Mouse (Mus musculus): Measurements from ENCODE around the gene Fstl1. TPM values are rescaled to one million over a fixed set of nuclear protein-coding genes. Genes with fewer than 3 reads are reported as not detected.

Fstl1 gene
- polyA plus RNA-seq, 1 experiment from 2014 or later = 85.6 TPM

DNA sequence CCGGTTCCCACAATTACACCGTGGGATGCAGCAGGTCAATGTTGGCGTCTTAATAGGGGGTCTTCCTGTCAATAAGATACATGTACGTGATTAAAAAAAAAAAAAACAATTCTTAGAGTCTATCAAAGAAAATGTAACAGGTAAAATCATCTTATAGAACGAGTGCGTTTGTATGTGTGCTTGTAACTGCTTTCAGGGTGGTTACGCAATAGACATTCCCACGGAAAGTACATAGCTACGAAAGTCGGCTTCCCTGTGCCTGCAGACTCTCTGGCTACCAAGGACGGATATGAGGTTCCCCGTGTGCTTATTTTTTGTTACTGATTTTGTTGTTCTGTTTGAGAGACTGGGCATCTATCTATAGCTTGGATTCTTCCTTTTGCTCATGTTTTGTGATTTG is 67.1 kb downstream of the Fstl1 start:
- Histone ChIP-seq H3K9ac (no peak overlapping the region), H3K4me1 (no peaks in the 10 kb centered on the region), H3K27ac (no peak overlapping the region), H3K36me3 (replicated peaks) (no peaks in the 10 kb centered on the region), H3K4me3 (no peak overlapping the region), H3K9me3 (no peaks in the 10 kb centered on the region), H3K4me2 (no peak overlapping the region), H3K27me3 (replicated peaks) (no peaks in the 10 kb centered on the region)
- ATAC-seq (replicated peaks) = no peak
- 90% methylated on average over 12 of the region's 12 CpGs for WGBS

- H3K27ac ChIP-seq = no peak overlapping the region
- H3K4me1 ChIP-seq = no peaks in the 10 kb centered on the region
- WGBS = 89% methylated on average over 7 of the region's 7 CpGs
- ATAC-seq (replicated peaks) = no peak
- no peak overlapping the region for H3K4me3 ChIP-seq
- H3K36me3 ChIP-seq (replicated peaks) = no peaks in the 10 kb centered on the region
- H3K27me3 ChIP-seq (replicated peaks) = no peaks in the 10 kb centered on the region
- H3K9ac ChIP-seq = no peak overlapping the region
- H3K9me3 ChIP-seq = no peaks in the 10 kb centered on the region
- H3K4me2 ChIP-seq = no peak overlapping the region
Observed at GRCm38 (mm10) chr16:37845202-37845925, 68.7 kb downstream of the Fstl1 start.

- Histone ChIP-seq H3K27me3 (replicated peaks) (no peaks in the 10 kb centered on the region), H3K4me1 (no peaks in the 10 kb centered on the region), H3K4me3 (no peak overlapping the region), H3K9me3 (no peaks in the 10 kb centered on the region), H3K4me2 (no peak overlapping the region), H3K9ac (no peak overlapping the region), H3K27ac (no peak overlapping the region), H3K36me3 (replicated peaks) (no peaks in the 10 kb centered on the region)
- ATAC-seq (replicated peaks) = no peak
- 91% methylated on average over 3 of the region's 3 CpGs for WGBS
Observed at GRCm38 (mm10) chr16:37847081-37847480, 70.4 kb downstream of the Fstl1 start.

- no peaks in the 10 kb centered on the region for H3K4me1 ChIP-seq
- ATAC-seq (replicated peaks) = no peak
- H3K4me3 ChIP-seq = no peak overlapping the region
- no peak overlapping the region for H3K9ac ChIP-seq
- no peaks in the 10 kb centered on the region for H3K9me3 ChIP-seq
- H3K27ac ChIP-seq = no peak overlapping the region
- no peaks in the 10 kb centered on the region for H3K27me3 ChIP-seq (replicated peaks)
- H3K4me2 ChIP-seq = no peak overlapping the region
- H3K36me3 ChIP-seq (replicated peaks) = no peaks in the 10 kb centered on the region
- 51% methylated on average over 5 of the region's 5 CpGs for WGBS
Observed at GRCm38 (mm10) chr16:37851366-37851765, 74.7 kb downstream of the Fstl1 start.

GRCm38 (mm10) chr16:37853279-37853678 is 76.6 kb downstream of the Fstl1 start:
- no peak overlapping the region for H3K4me3 ChIP-seq
- no peak overlapping the region for H3K4me2 ChIP-seq
- no peak overlapping the region for H3K9ac ChIP-seq
- H3K36me3 ChIP-seq (replicated peaks) = no peaks in the 10 kb centered on the region
- H3K9me3 ChIP-seq = no peaks in the 10 kb centered on the region
- H3K27ac ChIP-seq = no peak overlapping the region
- H3K4me1 ChIP-seq = no peaks in the 10 kb centered on the region
- ATAC-seq (replicated peaks) = no peak
- no peaks in the 10 kb centered on the region for H3K27me3 ChIP-seq (replicated peaks)
- 62% methylated on average over 9 of the region's 9 CpGs for WGBS

- WGBS = 73% methylated on average over 14 of the region's 14 CpGs
- no peaks in the 10 kb centered on the region for H3K4me1 ChIP-seq
Observed at GRCm38 (mm10) chr16:37854054-37854453, 77.4 kb downstream of the Fstl1 start.

GRCm38 (mm10) chr16:37854593-37854992 is 77.9 kb downstream of the Fstl1 start:
- no peak for ATAC-seq (replicated peaks)
- Histone ChIP-seq H3K9me3 (no peaks in the 10 kb centered on the region), H3K4me1 (no peaks in the 10 kb centered on the region), H3K4me2 (no peak overlapping the region), H3K27ac (no peak overlapping the region), H3K4me3 (no peak overlapping the region), H3K36me3 (replicated peaks) (no peaks in the 10 kb centered on the region), H3K9ac (no peak overlapping the region), H3K27me3 (replicated peaks) (no peaks in the 10 kb centered on the region)
- WGBS = 83% methylated on average over 5 of the region's 5 CpGs

More at GRCm38 (mm10) chr16:37854054-37854453, 77.4 kb downstream of the Fstl1 start:
- Histone ChIP-seq H3K9ac (no peak overlapping the region), H3K4me2 (no peak overlapping the region), H3K27ac (no peak overlapping the region), H3K36me3 (replicated peaks) (no peaks in the 10 kb centered on the region), H3K4me3 (no peak overlapping the region), H3K27me3 (replicated peaks) (no peaks in the 10 kb centered on the region), H3K9me3 (no peaks in the 10 kb centered on the region)
- no peak for ATAC-seq (replicated peaks)

DNA sequence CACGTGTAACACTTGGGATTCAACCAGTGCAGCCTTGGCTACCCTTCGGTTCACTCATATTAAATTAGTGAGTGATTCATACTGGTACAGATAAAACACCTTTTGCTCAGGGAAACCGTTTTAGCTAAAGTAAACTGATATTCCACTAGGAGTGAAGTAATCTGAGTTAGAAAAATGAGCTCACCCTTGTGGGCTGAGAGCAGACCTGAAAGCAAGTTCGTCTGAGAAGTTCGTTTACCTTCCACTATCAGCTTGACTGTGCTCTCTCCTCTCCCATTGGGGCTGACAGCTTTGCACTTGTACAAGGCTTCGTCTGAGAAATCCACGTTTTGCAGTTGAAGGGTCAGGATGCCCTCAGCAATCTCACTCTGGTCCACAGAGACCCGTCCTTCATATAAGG is 78.9 kb downstream of the Fstl1 start:
- no peak overlapping the region for H3K9ac ChIP-seq
- H3K9me3 ChIP-seq = no peaks in the 10 kb centered on the region
- H3K4me3 ChIP-seq = no peak overlapping the region
- no peak overlapping the region for H3K27ac ChIP-seq
- no peak overlapping the region for H3K4me2 ChIP-seq
- no peaks in the 10 kb centered on the region for H3K27me3 ChIP-seq (replicated peaks)
- H3K36me3 ChIP-seq (replicated peaks) = no peaks in the 10 kb centered on the region
- WGBS = 83% methylated on average over 8 of the region's 8 CpGs
- H3K4me1 ChIP-seq = no peaks in the 10 kb centered on the region
- no peak for ATAC-seq (replicated peaks)

- Histone ChIP-seq H3K4me1 (no peaks in the 10 kb centered on the region), H3K9ac (no peak overlapping the region), H3K4me2 (no peak overlapping the region), H3K36me3 (replicated peaks) (no peaks in the 10 kb centered on the region), H3K27me3 (replicated peaks) (no peaks in the 10 kb centered on the region), H3K9me3 (no peaks in the 10 kb centered on the region), H3K4me3 (no peak overlapping the region), H3K27ac (no peak overlapping the region)
- 74% methylated on average over 3 of the region's 3 CpGs for WGBS
- no peak for ATAC-seq (replicated peaks)
Observed at GRCm38 (mm10) chr16:37856327-37856726, 79.7 kb downstream of the Fstl1 start.

DNA sequence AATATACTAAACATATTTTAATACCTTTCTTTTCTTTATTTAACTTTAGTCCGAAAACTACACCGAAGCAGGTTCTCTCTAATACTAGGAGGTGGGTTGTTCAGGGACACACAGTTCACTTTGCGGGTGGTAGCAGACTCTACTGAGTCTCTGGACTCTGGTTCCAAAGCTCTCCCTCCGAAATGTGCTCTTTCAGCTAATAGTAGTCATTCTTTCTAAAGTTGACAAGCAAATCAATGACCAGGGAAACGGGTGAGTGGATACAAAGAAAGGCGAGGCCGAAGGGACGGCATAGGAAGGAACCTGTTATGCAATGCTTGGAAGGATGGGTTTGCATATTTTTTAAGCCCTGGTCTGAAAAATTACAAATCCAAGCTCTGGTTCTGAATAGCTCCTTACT is 80.8 kb downstream of the Fstl1 start:
- Histone ChIP-seq H3K4me2 (no peak overlapping the region), H3K27me3 (replicated peaks) (no peaks in the 10 kb centered on the region), H3K36me3 (replicated peaks) (no peaks in the 10 kb centered on the region), H3K4me3 (no peak overlapping the region), H3K27ac (no peak overlapping the region), H3K9ac (no peak overlapping the region), H3K4me1 (no peaks in the 10 kb centered on the region), H3K9me3 (no peaks in the 10 kb centered on the region)
- no peak for ATAC-seq (replicated peaks)
- 69% methylated on average over 8 of the region's 8 CpGs for WGBS

DNA sequence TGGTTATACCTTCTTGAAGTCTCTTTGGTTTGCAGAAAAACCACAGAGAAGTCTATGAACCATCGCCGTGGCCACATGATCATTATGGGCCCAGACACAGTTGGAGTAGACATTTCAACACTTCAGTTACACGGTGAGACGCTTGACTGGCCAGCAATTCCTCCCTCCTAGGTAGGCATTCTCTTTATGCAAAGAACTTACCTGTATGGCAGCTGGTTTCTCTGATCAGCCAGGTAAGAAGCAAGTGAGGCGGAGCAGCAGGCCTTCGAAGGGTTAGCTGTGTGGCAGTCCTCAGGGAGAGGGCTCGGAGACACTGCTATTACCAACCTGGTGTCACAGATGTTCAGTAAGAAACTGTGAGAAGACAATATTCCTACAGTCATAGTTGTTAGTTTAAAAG is 83.5 kb downstream of the Fstl1 start:
- H3K4me2 ChIP-seq = no peak overlapping the region
- no peak overlapping the region for H3K27ac ChIP-seq
- no peak overlapping the region for H3K4me3 ChIP-seq
- no peaks in the 10 kb centered on the region for H3K36me3 ChIP-seq (replicated peaks)
- H3K9me3 ChIP-seq = no peaks in the 10 kb centered on the region
- WGBS = 80% methylated on average over 7 of the region's 7 CpGs
- no peak overlapping the region for H3K9ac ChIP-seq
- no peaks in the 10 kb centered on the region for H3K4me1 ChIP-seq
- no peak for ATAC-seq (replicated peaks)
- no peaks in the 10 kb centered on the region for H3K27me3 ChIP-seq (replicated peaks)

- WGBS = 92% methylated on average over 7 of the region's 7 CpGs
- no peak within 1 kb of the TSS for H3K4me2 ChIP-seq
- no peak for ATAC-seq (replicated peaks)
- H3K9me3 ChIP-seq = no peaks in the 10 kb centered on the region
- no peak within 1 kb of the TSS for H3K9ac ChIP-seq
- H3K4me1 ChIP-seq = no peaks in the 10 kb centered on the region
- H3K4me3 ChIP-seq = no peak within 1 kb of the TSS
- no peak within 1 kb of the TSS for H3K27ac ChIP-seq
- H3K36me3 ChIP-seq (replicated peaks) = no peaks in the 10 kb centered on the region
- H3K27me3 ChIP-seq (replicated peaks) = no peaks in the 10 kb centered on the region
Observed at GRCm38 (mm10) chr16:37861029-37861428, 84.4 kb downstream of the Fstl1 start, which contains the start of gene Gm36028. Gene Gm36028 (minus strand): TSS chr16:37861146.

DNA sequence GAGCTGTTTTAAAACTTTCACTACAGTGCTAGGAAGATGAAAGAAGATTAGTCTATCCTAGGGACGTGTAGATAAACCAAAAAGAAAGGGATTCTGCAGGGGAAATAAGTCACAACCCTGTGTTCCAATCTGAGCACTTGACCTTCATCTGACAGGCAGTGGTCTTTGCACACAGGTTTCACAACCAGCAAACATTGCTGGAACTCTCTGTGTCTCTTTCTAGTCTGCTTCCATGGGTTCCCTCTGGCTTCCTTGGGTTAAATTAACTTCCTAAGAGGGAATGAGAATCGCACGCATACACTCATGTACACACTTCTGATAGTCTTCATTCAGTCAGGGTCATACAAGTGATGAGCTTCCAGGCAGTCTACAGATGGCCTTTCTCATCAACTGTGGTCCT is 87.2 kb downstream of the Fstl1 start:
- Histone ChIP-seq H3K4me2 (no peak overlapping the region), H3K9me3 (no peaks in the 10 kb centered on the region), H3K4me3 (no peak overlapping the region), H3K27me3 (replicated peaks) (no peaks in the 10 kb centered on the region), H3K36me3 (replicated peaks) (no peaks in the 10 kb centered on the region), H3K9ac (no peak overlapping the region), H3K4me1 (peaks cover 5% of the 10 kb centered on the region; the same call in 1 of the 2 replicates), H3K27ac (no peak overlapping the region)
- no peak for ATAC-seq (replicated peaks)
- 87% methylated on average over 3 of the region's 3 CpGs for WGBS
